Mouse (Mus musculus) forebrain, embryonic 13.5 days (tissue): ENCODE results near the gene Uvrag. TPM values are rescaled to one million over a fixed set of nuclear protein-coding genes. Genes with fewer than 3 reads are reported as not detected.

Experiments used
- ATAC-seq: fragments of 200-750 bp; cut with Nextera tagmentation; 2 replicates; pipeline ENCODE4 v1.8.0; 2017
- H3K27ac ChIP-seq: fragments of 300-500 bp; sonication (generic); 2 replicates; pipeline ENCODE4 v1.5.1; 2015; ENCODE audit warnings: inconsistent platforms, mild to moderate bottlenecking, moderate library complexity
- H3K27me3 ChIP-seq: fragments of 300-500 bp; sonication (generic); 2 replicates; pipeline ENCODE4 v1.6.1; 2015; ENCODE audit warnings: mild to moderate bottlenecking, inconsistent platforms
- H3K36me3 ChIP-seq: fragments of 300-500 bp; sonication (generic); 2 replicates; pipeline ENCODE4 v1.6.1; 2015; ENCODE audit warnings: mild to moderate bottlenecking, inconsistent platforms; ENCODE audit not compliant: poor library complexity, severe bottlenecking
- H3K4me1 ChIP-seq: fragments of 300-500 bp; sonication (generic); 2 replicates; pipeline ENCODE4 v1.6.1; 2015; ENCODE audit warnings: inconsistent platforms
- H3K4me2 ChIP-seq: fragments of 300-500 bp; sonication (generic); 2 replicates; pipeline ENCODE4 v1.6.1; 2015; ENCODE audit warnings: inconsistent platforms, mild to moderate bottlenecking, moderate library complexity
- H3K4me3 ChIP-seq: fragments of 300-500 bp; sonication (generic); 2 replicates; pipeline ENCODE4 v1.5.1; 2015; ENCODE audit warnings: mild to moderate bottlenecking, inconsistent platforms
- H3K9ac ChIP-seq: fragments of 300-500 bp; sonication (generic); 2 replicates; pipeline ENCODE4 v1.6.1; 2015; ENCODE audit warnings: mild to moderate bottlenecking, inconsistent platforms
- H3K9me3 ChIP-seq: fragments of 300-500 bp; sonication (generic); replicated peaks from 2 replicates; pipeline ENCODE4 v1.6.1; 2016; ENCODE audit warnings: inconsistent platforms
- WGBS: fragments of 180-500 bp; shearing (Covaris S2); methylation state at CpG from one replicate; pipeline ENCODE4 v1.1.7; 2015; 5-methylcytosine and 5-hydroxymethylcytosine counted together
- polyA plus RNA-seq: library from polyadenylated mRNA; unstranded; fragments of >200 nt; fragmentation: Nextera tagmentation; extraction: Ambion mirVana; gene quantifications from 2 replicates; pipeline ENCODE4 v1.2.1, GENCODE M21; 2015

The Uvrag gene
- polyA plus RNA-seq, 1 experiment from 2014 or later: 13.6 TPM

- no peak overlapping the region for H3K4me3 ChIP-seq
- H3K9me3 ChIP-seq: peaks cover 6% of the 10 kb centered on the region
- WGBS: 92% methylated on average over 9 of the region's 9 CpGs
- H3K36me3 ChIP-seq: no peaks in the 10 kb centered on the region
- ATAC-seq: no peak
- peaks cover 1% of the 10 kb centered on the region; the same call in 1 of the 2 replicates for H3K4me1 ChIP-seq
- H3K27ac ChIP-seq: no peak overlapping the region
- H3K27me3 ChIP-seq: no peaks in the 10 kb centered on the region
- H3K4me2 ChIP-seq: no peak overlapping the region
- no peak overlapping the region for H3K9ac ChIP-seq
Measured at GRCm38 (mm10) chr7:99132597-99132996, 8.3 kb downstream of the Uvrag start.

DNA sequence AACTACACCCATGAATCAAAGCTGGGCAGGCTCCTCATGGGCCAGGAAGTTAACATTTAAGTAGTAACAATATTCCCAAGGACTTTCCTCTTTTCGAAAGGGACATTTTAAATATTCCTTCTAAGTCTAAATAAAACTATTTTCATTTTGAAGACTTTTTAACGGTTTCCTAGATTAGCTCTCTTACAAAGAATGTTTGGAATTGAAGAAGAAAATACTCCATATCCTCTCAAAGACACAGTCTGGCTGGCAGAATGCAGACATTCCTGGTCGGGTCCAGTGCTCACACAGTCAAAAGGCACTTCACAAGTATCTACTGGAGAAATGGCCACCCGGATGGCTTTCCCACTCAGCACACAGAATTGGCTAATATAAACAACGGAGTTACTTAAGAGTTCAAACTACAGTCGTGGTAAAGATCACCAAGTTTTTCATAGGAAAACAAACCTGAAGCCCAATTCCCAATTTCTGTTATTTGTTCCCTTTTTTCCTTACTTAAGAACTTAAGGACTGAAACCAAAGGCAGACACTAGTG is 9.1 kb downstream of the Uvrag start:
- Histone ChIP-seq H3K27ac (no peak overlapping the region), H3K4me1 (peaks cover 5% of the 10 kb centered on the region; the same call in 1 of the 2 replicates), H3K4me2 (no peak overlapping the region), H3K36me3 (no peaks in the 10 kb centered on the region), H3K27me3 (no peaks in the 10 kb centered on the region), H3K9me3 (peaks cover 6% of the 10 kb centered on the region), H3K9ac (no peak overlapping the region), H3K4me3 (no peak overlapping the region)
- ATAC-seq: no peak
- 81% methylated on average over 6 of the region's 6 CpGs for WGBS

DNA sequence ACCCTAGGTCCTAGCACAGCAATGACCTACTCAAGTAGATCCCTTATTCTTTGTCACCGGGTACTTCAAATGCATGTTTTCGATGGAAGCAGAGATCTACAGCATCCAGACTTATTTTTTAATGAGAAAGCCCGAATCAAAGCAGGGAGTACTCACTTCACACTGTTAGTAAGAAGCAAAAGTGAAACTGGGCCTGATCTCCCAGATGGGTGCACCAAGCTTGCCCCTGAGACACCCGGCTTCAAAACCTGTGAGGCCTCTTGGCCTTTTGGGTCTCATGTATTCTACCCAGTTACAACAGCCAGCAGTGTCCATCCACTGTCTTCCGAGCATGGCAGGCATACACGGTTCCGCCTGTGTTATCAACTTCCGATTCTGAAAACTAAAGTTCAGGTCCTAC is 12.0 kb downstream of the Uvrag start:
- H3K4me3 ChIP-seq: no peak overlapping the region
- H3K9ac ChIP-seq: no peak overlapping the region
- no peaks in the 10 kb centered on the region for H3K36me3 ChIP-seq
- H3K4me1 ChIP-seq: peaks cover 5% of the 10 kb centered on the region; the same call in 1 of the 2 replicates
- H3K27me3 ChIP-seq: no peaks in the 10 kb centered on the region
- H3K9me3 ChIP-seq: no peaks in the 10 kb centered on the region; the same call in none of the 2 replicates
- no peak overlapping the region for H3K4me2 ChIP-seq
- WGBS: 93% methylated on average over 8 of the region's 8 CpGs
- H3K27ac ChIP-seq: no peak overlapping the region
- ATAC-seq: no peak

GRCm38 (mm10) chr7:99128020-99128950 is 12.7 kb downstream of the Uvrag start:
- 51% methylated on average over 10 of the region's 10 CpGs for WGBS
- H3K9ac ChIP-seq: no peak overlapping the region
- H3K9me3 ChIP-seq: no peaks in the 10 kb centered on the region; the same call in none of the 2 replicates
- H3K27ac ChIP-seq: no peak overlapping the region
- H3K4me2 ChIP-seq: no peak overlapping the region
- no peaks in the 10 kb centered on the region for H3K27me3 ChIP-seq
- H3K36me3 ChIP-seq: no peaks in the 10 kb centered on the region
- ATAC-seq: no peak
- H3K4me3 ChIP-seq: no peak overlapping the region
- peaks cover 5% of the 10 kb centered on the region; the same call in 1 of the 2 replicates for H3K4me1 ChIP-seq

GRCm38 (mm10) chr7:99126057-99126456 is 14.9 kb downstream of the Uvrag start:
- WGBS: 83% methylated on average over 8 of the region's 8 CpGs
- no peak overlapping the region for H3K9ac ChIP-seq

GRCm38 (mm10) chr7:99122651-99123050 is 18.3 kb downstream of the Uvrag start:
- H3K9me3 ChIP-seq: no peaks in the 10 kb centered on the region; the same call in none of the 2 replicates
- 68% methylated on average over 5 of the region's 5 CpGs for WGBS
- no peak for ATAC-seq
- H3K27ac ChIP-seq: no peak overlapping the region
- no peak overlapping the region for H3K9ac ChIP-seq
- no peaks in the 10 kb centered on the region for H3K36me3 ChIP-seq
- H3K4me2 ChIP-seq: no peak overlapping the region
- no peaks in the 10 kb centered on the region for H3K27me3 ChIP-seq
- H3K4me1 ChIP-seq: peaks cover 4% of the 10 kb centered on the region; the same call in 1 of the 2 replicates
- no peak overlapping the region for H3K4me3 ChIP-seq

More at GRCm38 (mm10) chr7:99126057-99126456, 14.9 kb downstream of the Uvrag start:
- Histone ChIP-seq H3K4me3 (no peak overlapping the region), H3K4me2 (no peak overlapping the region), H3K36me3 (no peaks in the 10 kb centered on the region), H3K27ac (no peak overlapping the region), H3K9me3 (no peaks in the 10 kb centered on the region; the same call in none of the 2 replicates), H3K4me1 (peaks cover 5% of the 10 kb centered on the region; the same call in 1 of the 2 replicates), H3K27me3 (no peaks in the 10 kb centered on the region)
- ATAC-seq: no peak

- Histone ChIP-seq H3K36me3 (no peaks in the 10 kb centered on the region), H3K9me3 (no peaks in the 10 kb centered on the region; the same call in none of the 2 replicates), H3K4me3 (no peak overlapping the region), H3K9ac (no peak overlapping the region), H3K4me1 (no peaks in the 10 kb centered on the region), H3K27ac (no peak overlapping the region), H3K27me3 (no peaks in the 10 kb centered on the region), H3K4me2 (no peak overlapping the region)
- no peak for ATAC-seq
- WGBS: 78% methylated on average over 5 of the region's 5 CpGs
Measured at GRCm38 (mm10) chr7:99120865-99121521, 19.9 kb downstream of the Uvrag start.

DNA sequence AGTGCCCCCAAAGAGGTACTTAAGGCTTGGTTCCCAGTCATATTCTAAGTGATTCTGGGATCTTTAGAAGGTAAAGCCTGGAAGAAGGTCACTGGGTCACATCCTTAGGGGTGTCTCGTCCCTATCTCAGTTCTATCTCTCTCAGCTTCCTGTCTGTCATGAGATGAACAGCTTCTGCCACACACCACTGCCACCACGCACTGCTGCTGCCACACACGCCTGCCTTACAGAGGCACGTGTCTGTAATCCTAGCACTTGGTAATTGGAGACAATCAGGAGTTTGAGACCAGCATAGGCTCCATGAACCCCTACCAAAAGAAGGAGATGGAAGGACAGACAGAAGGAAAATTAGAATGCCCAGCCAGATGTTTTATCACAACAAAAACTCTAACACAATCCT is 20.9 kb downstream of the Uvrag start:
- 89% methylated on average over 4 of the region's 4 CpGs for WGBS
- no peak overlapping the region for H3K4me2 ChIP-seq
- H3K36me3 ChIP-seq: no peaks in the 10 kb centered on the region
- no peak for ATAC-seq
- no peaks in the 10 kb centered on the region for H3K27me3 ChIP-seq
- no peak overlapping the region for H3K9ac ChIP-seq
- no peak overlapping the region for H3K4me3 ChIP-seq
- no peak overlapping the region for H3K27ac ChIP-seq
- no peaks in the 10 kb centered on the region; the same call in none of the 2 replicates for H3K9me3 ChIP-seq
- no peaks in the 10 kb centered on the region for H3K4me1 ChIP-seq

GRCm38 (mm10) chr7:99116781-99117180 is 24.2 kb downstream of the Uvrag start:
- Histone ChIP-seq H3K4me2 (no peak overlapping the region), H3K4me1 (no peaks in the 10 kb centered on the region), H3K9ac (no peak overlapping the region), H3K36me3 (no peaks in the 10 kb centered on the region), H3K27ac (no peak overlapping the region), H3K27me3 (no peaks in the 10 kb centered on the region), H3K4me3 (no peak overlapping the region), H3K9me3 (no peaks in the 10 kb centered on the region)
- WGBS: 79% methylated on average over 3 of the region's 3 CpGs
- ATAC-seq: no peak

GRCm38 (mm10) chr7:99114006-99114726 is 26.8 kb downstream of the Uvrag start:
- no peaks in the 10 kb centered on the region for H3K9me3 ChIP-seq
- H3K4me1 ChIP-seq: no peaks in the 10 kb centered on the region
- no peaks in the 10 kb centered on the region for H3K36me3 ChIP-seq
- H3K27me3 ChIP-seq: no peaks in the 10 kb centered on the region
- H3K27ac ChIP-seq: no peak overlapping the region
- no peak overlapping the region for H3K4me3 ChIP-seq
- WGBS: 91% methylated on average over 16 of the region's 16 CpGs
- ATAC-seq: no peak
- H3K9ac ChIP-seq: no peak overlapping the region
- no peak overlapping the region for H3K4me2 ChIP-seq

DNA sequence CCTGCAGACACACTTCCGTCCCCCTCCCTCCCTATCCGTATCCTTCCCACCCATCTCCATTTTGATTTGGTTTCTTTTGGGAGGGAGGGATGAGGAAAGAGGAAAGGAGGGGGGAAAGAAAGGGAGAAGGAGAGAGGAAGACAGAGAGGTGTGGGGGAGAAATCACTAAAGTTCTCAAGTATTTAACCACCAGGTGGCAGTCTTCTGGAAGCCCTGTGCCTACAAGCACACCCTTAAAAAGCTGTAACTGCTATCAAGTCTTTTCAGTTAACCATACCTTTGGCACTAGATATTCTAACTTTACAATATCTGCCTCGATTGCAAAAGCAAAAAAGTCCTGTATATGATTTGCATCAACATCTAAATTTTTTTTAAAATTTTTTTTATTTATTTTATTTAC is 33.4 kb downstream of the Uvrag start:
- no peak overlapping the region for H3K27ac ChIP-seq
- no peaks in the 10 kb centered on the region for H3K36me3 ChIP-seq
- H3K9ac ChIP-seq: no peak overlapping the region
- H3K4me2 ChIP-seq: no peak overlapping the region
- H3K4me1 ChIP-seq: peaks cover 4% of the 10 kb centered on the region; the same call in 1 of the 2 replicates
- no peaks in the 10 kb centered on the region for H3K9me3 ChIP-seq
- 0 out of 2 replicates have a peak, but pooled peaks have one; percentile 30 for ATAC-seq
- H3K4me3 ChIP-seq: no peak overlapping the region
- 56% methylated on average over 3 of the region's 3 CpGs for WGBS
- no peaks in the 10 kb centered on the region for H3K27me3 ChIP-seq
